Mouse (Mus musculus) CH12.LX (cell line): Measurements from ENCODE around the gene Fli1.

ENCODE experiments used
- CTCF ChIP-seq, 2 experiments: IDR thresholded peaks in 1 of 2; conservative IDR thresholded peaks in 1 of 2; 2 replicates each; pipeline ENCODE4 v1.5.1; 2011 to 2012; ENCODE audit warnings: low read depth in 2 of 2, low read length in 2 of 2, improper control_type of control experiment in 1 of 2, inconsistent platforms in 1 of 2, mild to moderate bottlenecking in 1 of 2, moderate library complexity in 1 of 2
- EP300 ChIP-seq: IDR thresholded peaks from 2 replicates; pipeline ENCODE4 v1.6.1; 2011; ENCODE audit warnings: low read length, improper control_type of control experiment
- HCFC1 ChIP-seq: IDR thresholded peaks from 2 replicates; pipeline ENCODE4 v1.6.1; 2012; ENCODE audit warnings: low read depth, mild to moderate bottlenecking, inconsistent platforms, low read length, improper control_type of control experiment
- JUND ChIP-seq: conservative IDR thresholded peaks from 2 replicates; pipeline ENCODE4 v1.6.1; 2011; ENCODE audit warnings: low read depth, low read length, improper control_type of control experiment
- MAFK ChIP-seq: IDR thresholded peaks from 2 replicates; pipeline ENCODE4 v1.6.1; 2011; ENCODE audit warnings: low read length, improper control_type of control experiment; ENCODE audit not compliant: insufficient replicate concordance
- POLR2AphosphoS2 ChIP-seq: IDR thresholded peaks from 2 replicates; pipeline ENCODE4 v1.6.1; 2011; ENCODE audit warnings: low read depth, low read length, improper control_type of control experiment
- RAD21 ChIP-seq: IDR thresholded peaks from 2 replicates; pipeline ENCODE4 v1.6.1; 2011; ENCODE audit warnings: low read depth, mild to moderate bottlenecking, low read length, improper control_type of control experiment, moderate library complexity
- USF1 ChIP-seq: IDR thresholded peaks from 2 replicates; pipeline ENCODE4 v1.6.1; 2014; ENCODE audit warnings: low read depth, mild to moderate bottlenecking, inconsistent platforms, low read length, improper control_type of control experiment
- ZKSCAN1 ChIP-seq: IDR thresholded peaks from 2 replicates; pipeline ENCODE4 v1.6.1; 2012; ENCODE audit warnings: low read depth, inconsistent platforms, low read length, improper control_type of control experiment, borderline replicate concordance
- ZNF384 ChIP-seq: IDR thresholded peaks from 2 replicates; pipeline ENCODE4 v1.6.1; 2012; ENCODE audit warnings: low read depth, low read length, improper control_type of control experiment, inconsistent platforms

GRCm38 (mm10) chr9:32530188-32530587, 12.5 kb downstream of the Fli1 start:
- TF ChIP-seq CTCF (conservative IDR thresholded peaks at IDR 0.05 in 1 of 2, IDR thresholded peaks at IDR 0.05 in 1 of 2; ENCODE audit: low read depth in 2 of 2, low read length in 2 of 2) (no peak), ZNF384 (no peak), EP300 (no peak), RAD21 (no peak), MAFK (no peak), HCFC1 (no peak), USF1 (no peak), ZKSCAN1 (no peak), POLR2AphosphoS2 (no peak), JUND (no peak)
